Mouse (Mus musculus) intestine, postnatal 0 days (tissue): ENCODE data around the gene Cd40lg. TPM values are rescaled to one million over a fixed set of nuclear protein-coding genes. Genes with fewer than 3 reads are reported as not detected.

ENCODE experiments used
- ATAC-seq: fragments of 200-750 bp; cut with Nextera tagmentation; 2 replicates; pipeline ENCODE4 v1.8.0; 2017; ENCODE audit warnings: mild to moderate bottlenecking, moderate TSS enrichment, moderate library complexity
- H3K27ac ChIP-seq: fragments of 300-500 bp; sonication (generic); 2 replicates; pipeline ENCODE4 v1.5.1; 2014; ENCODE audit warnings: mild to moderate bottlenecking, low read depth, low read length, moderate library complexity
- H3K27me3 ChIP-seq: fragments of 300-500 bp; sonication (generic); replicated peaks from 2 replicates; pipeline ENCODE4 v1.6.1; 2014; ENCODE audit warnings: low read length, mixed read lengths; ENCODE audit not compliant: control insufficient read depth, insufficient read depth
- H3K36me3 ChIP-seq: fragments of 300-500 bp; sonication (generic); 2 replicates; pipeline ENCODE4 v1.6.1; 2014; ENCODE audit warnings: mild to moderate bottlenecking, moderate library complexity; ENCODE audit not compliant: control insufficient read depth, insufficient read depth
- H3K4me1 ChIP-seq: fragments of 300-500 bp; sonication (generic); replicated peaks from 2 replicates; pipeline ENCODE4 v1.6.1; 2014; ENCODE audit warnings: antibody characterized with exemption, low read length, mixed read lengths; ENCODE audit not compliant: control insufficient read depth, insufficient read depth
- H3K4me2 ChIP-seq: fragments of 300-500 bp; sonication (generic); replicated peaks from 2 replicates; pipeline ENCODE4 v1.6.1; 2014; ENCODE audit warnings: low read depth, mild to moderate bottlenecking, moderate library complexity
- H3K4me3 ChIP-seq: fragments of 300-500 bp; sonication (generic); 2 replicates; pipeline ENCODE4 v1.5.1; 2014; ENCODE audit warnings: low read depth, low read length
- H3K9ac ChIP-seq: fragments of 300-500 bp; sonication (generic); 2 replicates; pipeline ENCODE4 v1.6.1; 2014; ENCODE audit warnings: mild to moderate bottlenecking, low read depth, low read length
- H3K9me3 ChIP-seq: fragments of 300-500 bp; sonication (generic); 2 replicates; pipeline ENCODE4 v1.6.1; 2016; ENCODE audit warnings: mixed run types; ENCODE audit not compliant: control insufficient read depth
- CTCF ChIP-seq: sonication (generic); IDR thresholded peaks from 2 replicates; pipeline ENCODE4 v1.5.1; 2016; ENCODE audit warnings: low read depth, mild to moderate bottlenecking, control low read depth, antibody characterized with exemption, moderate library complexity
- WGBS: fragments of 180-500 bp; shearing (Covaris S2); extraction: QIAGEN DNeasy Blood & Tissue Kit; methylation state at CpG from one replicate; pipeline ENCODE4 v1.1.7; 2014; 5-methylcytosine and 5-hydroxymethylcytosine counted together
- polyA plus RNA-seq: library from polyadenylated mRNA; unstranded; fragments of >200 nt; fragmentation: Nextera tagmentation; extraction: Ambion mirVana; gene quantifications from 2 replicates; pipeline ENCODE4 v1.2.1, GENCODE M21; 2015

Gene Cd40lg
- polyA plus RNA-seq, 1 experiment from 2014 or later: not detected

GRCm38 (mm10) chrX:57238572-57238971, 26.6 kb downstream of the Cd40lg start:
- no peaks in the 10 kb centered on the region for H3K27me3 ChIP-seq
- no peaks in the 10 kb centered on the region for H3K9me3 ChIP-seq
- H3K4me3 ChIP-seq: no peak overlapping the region
- H3K27ac ChIP-seq: no peak overlapping the region
- H3K4me2 ChIP-seq: no peak overlapping the region
- no peaks in the 10 kb centered on the region for H3K36me3 ChIP-seq
- no peak overlapping the region for H3K9ac ChIP-seq
- TF ChIP-seq CTCF: no peak
- whole genome bisulfite sequencing: 68% methylated on average over 3 of the region's 3 CpGs
- ATAC-seq: no peak
- no peaks in the 10 kb centered on the region for H3K4me1 ChIP-seq

GRCm38 (mm10) chrX:57253329-57254055, 41.5 kb downstream of the Cd40lg start:
- TF ChIP-seq CTCF: no peak

GRCm38 (mm10) chrX:57260744-57261143, 48.8 kb downstream of the Cd40lg start:
- TF ChIP-seq CTCF: peak; percentile 46
- Histone ChIP-seq H3K4me1 (no peaks in the 10 kb centered on the region), H3K27ac (no peak overlapping the region), H3K36me3 (no peaks in the 10 kb centered on the region), H3K27me3 (no peaks in the 10 kb centered on the region), H3K9ac (no peak overlapping the region), H3K4me2 (no peak overlapping the region), H3K4me3 (no peak overlapping the region), H3K9me3 (no peaks in the 10 kb centered on the region)
- no peak for ATAC-seq
- 53% methylated on average over 2 of the region's 2 CpGs for WGBS

More at GRCm38 (mm10) chrX:57253329-57254055, 41.5 kb downstream of the Cd40lg start:
- H3K4me2 ChIP-seq: no peak overlapping the region
- no peaks in the 10 kb centered on the region for H3K27me3 ChIP-seq
- H3K4me1 ChIP-seq: no peaks in the 10 kb centered on the region
- WGBS: 62% methylated on average over 7 of the region's 7 CpGs
- no peaks in the 10 kb centered on the region for H3K36me3 ChIP-seq
- ATAC-seq: no peak
- no peaks in the 10 kb centered on the region for H3K9me3 ChIP-seq
- no peak overlapping the region for H3K9ac ChIP-seq
- H3K4me3 ChIP-seq: no peak overlapping the region
- no peak overlapping the region for H3K27ac ChIP-seq

- Histone ChIP-seq H3K9me3 (no peaks in the 10 kb centered on the region), H3K4me2 (no peak overlapping the region), H3K27ac (no peak overlapping the region), H3K9ac (no peak overlapping the region), H3K36me3 (no peaks in the 10 kb centered on the region), H3K4me1 (no peaks in the 10 kb centered on the region), H3K27me3 (no peaks in the 10 kb centered on the region), H3K4me3 (no peak overlapping the region)
- TF ChIP-seq CTCF: no peak
- 78% methylated on average over 4 of the region's 4 CpGs for WGBS
- ATAC-seq: no peak
Measured at GRCm38 (mm10) chrX:57263515-57263914, 51.6 kb downstream of the Cd40lg start.

Other genes with a start within 250 kb of the Cd40lg start
- gene Brs3, start 169.1 kb upstream of the Cd40lg start, polyA plus RNA-seq: not detected in 2 replicates
- gene Htatsf1, start 158.6 kb upstream of the Cd40lg start, polyA plus RNA-seq: 32.9 and 35.6 TPM in 2 replicates
- not detected in 2 replicates for gene Vgll1, start 124.0 kb upstream of the Cd40lg start, polyA plus RNA-seq
- 2.7 and 3.2 TPM in 2 replicates for gene Arhgef6, start 126.6 kb downstream of the Cd40lg start, polyA plus RNA-seq
- gene Rbmx, start 180.9 kb downstream of the Cd40lg start, polyA plus RNA-seq: 32.2 and 33.2 TPM in 2 replicates
- gene Gm364, start 197.0 kb downstream of the Cd40lg start, polyA plus RNA-seq: not detected in 2 replicates